ENCODE assay signal across 27 mouse cellular contexts in the genomic region with DNA sequence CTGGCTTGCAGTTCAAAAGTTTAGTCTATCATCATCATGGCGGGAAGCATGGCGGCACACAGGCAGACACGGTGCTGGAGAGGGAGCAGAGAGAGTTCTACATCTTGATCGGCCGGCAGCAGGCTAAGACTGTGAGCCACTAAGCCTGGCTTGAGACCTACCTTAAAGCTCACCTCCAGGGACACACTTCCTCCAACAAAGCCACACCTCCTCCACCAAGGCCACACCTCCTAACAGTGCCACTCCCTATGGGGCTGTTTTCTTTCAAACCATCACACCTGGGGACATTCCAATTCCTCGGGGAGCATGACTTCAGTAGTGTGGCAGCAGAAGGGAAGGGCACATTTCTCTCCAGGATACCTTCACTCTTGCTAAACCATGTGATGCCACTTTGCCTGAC. TPM values are rescaled to one million over a fixed set of nuclear protein-coding genes. Genes with fewer than 3 reads are reported as not detected.
DNase-seq lines count a peak whose midpoint lies in the region; ATAC-seq and TF ChIP-seq lines count a peak whose summit lies in the region.
"Had no signal": no experiment of that assay in that cellular context is flagged by ENCODE, and none has a peak within 500 bp of the region (broad histone marks: within the 10 kb centered on the region; RNA-seq: fewer than 3 reads in every experiment).

No protein-coding gene starts in this region.

- peak; percentile 69 for ATAC-seq in lung, postnatal 0 days

- TF ChIP-seq EP300 in lung, postnatal 0 days (IDR thresholded peaks at IDR 0.05): no peak

- H3K36me3 ChIP-seq in lung, postnatal 0 days (ENCODE audit: insufficient read depth, low read length): no peaks in the 10 kb centered on the region
- H3K36me3 ChIP-seq in small intestine, adult 2 months (ENCODE audit: control insufficient read depth, insufficient read depth, low read length): no peaks in the 10 kb centered on the region
- H3K36me3 ChIP-seq: embryonic facial prominence, embryonic 13.5 days; forebrain, embryonic 12.5 days; hindbrain, embryonic 15.5 days; limb, embryonic 15.5 days; liver, embryonic 15.5 days; midbrain, embryonic 10.5 days; neural tube, embryonic 13.5 days had no signal

- no peaks in the 10 kb centered on the region for H3K9me3 ChIP-seq in lung, postnatal 0 days (ENCODE audit: low read length)
- H3K9me3 ChIP-seq: embryonic facial prominence, embryonic 13.5 days; forebrain, embryonic 12.5 days; hindbrain, embryonic 15.5 days; limb, embryonic 15.5 days; liver, embryonic 15.5 days; midbrain, embryonic 10.5 days; neural tube, embryonic 13.5 days had no signal

- no peak overlapping the region for H3K27ac ChIP-seq in lung, postnatal 0 days (ENCODE audit: low read length)
- H3K27ac ChIP-seq in cortical plate, adult 2 months (ENCODE audit: insufficient read depth, low read length): peak overlapping the region; percentile 88
- no peak overlapping the region for H3K27ac ChIP-seq in small intestine, adult 2 months (ENCODE audit: insufficient read depth, low read depth, low read length)
- H3K27ac ChIP-seq: embryonic facial prominence, embryonic 13.5 days; forebrain, embryonic 12.5 days; hindbrain, embryonic 15.5 days; kidney, postnatal 0 days; limb, embryonic 15.5 days; liver, embryonic 15.5 days; macrophage; midbrain, embryonic 10.5 days; neural tube, embryonic 13.5 days had no signal

- WGBS in lung, postnatal 0 days: 63% methylated on average over 6 of the region's 6 CpGs
- 40% methylated on average over 6 of the region's 6 CpGs for WGBS in small intestine, adult 2 months

- no peak for TF ChIP-seq POLR2A in cortical plate, adult 2 months (IDR thresholded peaks at IDR 0.05; ENCODE audit: extremely low read depth, insufficient read depth, low read length)
- 0 out of 2 replicates have a peak, but pooled peaks have one; percentile 13 for TF ChIP-seq POLR2A in small intestine, adult 2 months (IDR thresholded peaks at IDR 0.05; ENCODE audit: low read depth, low read length)

- H3K9ac ChIP-seq in lung, postnatal 0 days (replicated peaks; ENCODE audit: low read depth): no peak overlapping the region
- H3K9ac ChIP-seq: embryonic facial prominence, embryonic 13.5 days; forebrain, embryonic 12.5 days; hindbrain, embryonic 15.5 days; limb, embryonic 15.5 days; liver, embryonic 15.5 days; neural tube, embryonic 13.5 days had no signal

- H3K4me1 ChIP-seq in lung, postnatal 0 days (ENCODE audit: insufficient read depth, low read depth, low read length): no peaks in the 10 kb centered on the region
- H3K4me1 ChIP-seq in cortical plate, adult 2 months (ENCODE audit: control insufficient read depth, insufficient read depth, low read length): no peaks in the 10 kb centered on the region
- peaks cover 12% of the 10 kb centered on the region for H3K4me1 ChIP-seq in small intestine, adult 2 months (ENCODE audit: control insufficient read depth, insufficient read depth, insufficient read length, low read length)
- H3K4me1 ChIP-seq: embryonic facial prominence, embryonic 13.5 days; hindbrain, embryonic 15.5 days; limb, embryonic 15.5 days had no signal

- no peak for TF ChIP-seq CTCF in lung, postnatal 0 days (IDR thresholded peaks at IDR 0.05)
- TF ChIP-seq CTCF in cortical plate, adult 2 months (IDR thresholded peaks at IDR 0.05; ENCODE audit: extremely low read depth, insufficient read depth, low read length): no peak
- no peak for TF ChIP-seq CTCF in small intestine, adult 2 months (IDR thresholded peaks at IDR 0.05; ENCODE audit: extremely low read depth, insufficient read length, insufficient replicate concordance, low read depth, low read length)

- intact Hi-C loops in gastrocnemius, postnatal 36 days (cut with DNase I): no loop called here

- H3K4me2 ChIP-seq in lung, postnatal 0 days (replicated peaks; ENCODE audit: low read depth, low read length): no peak overlapping the region
- H3K4me2 ChIP-seq: embryonic facial prominence, embryonic 13.5 days; forebrain, embryonic 12.5 days; heart, embryonic 11.5 days; hindbrain, embryonic 15.5 days; limb, embryonic 15.5 days; liver, embryonic 15.5 days; neural tube, embryonic 13.5 days had no signal

- DNase-seq in lung, postnatal 0 days (ENCODE audit: low spot score): peak; percentile 71
- DNase-seq in lung, postnatal 25 days (ENCODE audit: low spot score): no peak
- DNase-seq in gastrocnemius, postnatal 36 days: no peak
- DNase-seq in spleen, postnatal 36 days (ENCODE audit: low spot score in 2 of 2): no peak
- DNase-seq in cerebellum, adult 11-12 months: no peak
- DNase-seq: adrenal gland, adult 2 months; cerebellum, adult 18-20 months; cerebellum, postnatal 14 days; embryo, embryonic 11 days; kidney, adult 11 months; right cerebral cortex, adult 18-20 months; thymus, adult 18-20 months; thymus, postnatal 4 days had no signal

- no peaks in the 10 kb centered on the region for H3K27me3 ChIP-seq in lung, postnatal 0 days (replicated peaks; ENCODE audit: insufficient read depth, low read length)
- no peaks in the 10 kb centered on the region for H3K27me3 ChIP-seq in small intestine, adult 2 months (ENCODE audit: control insufficient read depth, insufficient read depth, low read length)
- H3K27me3 ChIP-seq: embryonic facial prominence, embryonic 13.5 days; forebrain, embryonic 12.5 days; hindbrain, embryonic 15.5 days; limb, embryonic 15.5 days; liver, embryonic 15.5 days; neural tube, embryonic 13.5 days had no signal

- no peak overlapping the region for H3K4me3 ChIP-seq in lung, postnatal 0 days (ENCODE audit: low read depth, low read length)
- no peak overlapping the region for H3K4me3 ChIP-seq in cortical plate, adult 2 months (ENCODE audit: insufficient read depth, low read length)
- H3K4me3 ChIP-seq in small intestine, adult 2 months (ENCODE audit: low read depth, low read length): no peak overlapping the region
- H3K4me3 ChIP-seq: embryonic facial prominence, embryonic 13.5 days; erythroblast, embryonic 14.5 days; forebrain, embryonic 12.5 days; hindbrain, embryonic 15.5 days; limb, embryonic 15.5 days; liver, embryonic 15.5 days; midbrain, embryonic 10.5 days; myocyte; neural tube, embryonic 13.5 days had no signal

RNA-seq across cellular contexts. Expression of gene Synj2, which starts 27.5 kb away (rescaled TPM):
- polyA plus RNA-seq in lung, postnatal 0 days (2015; fragmentation: Nextera tagmentation; extraction: Ambion mirVana): 1.8 and 2.1 TPM in 2 replicates
- 37.7 and 39.6 TPM in 2 replicates for polyA plus RNA-seq in cortical plate, adult 2 months (2012; rRNA removed)
- polyA plus RNA-seq in small intestine, adult 2 months (2012; rRNA removed): 2.0 and 3.1 TPM in 2 replicates
- 10 to 100 TPM; 27.2 to 47.5 TPM for total RNA-seq in gastrocnemius, postnatal 36 days (2021)
- polyA plus RNA-seq: erythroblast, embryonic 14.5 days had no signal
